Mouse (Mus musculus) hematopoietic stem cell, adult 5-6 weeks (primary cell): ENCODE measurements around the gene Serbp1. TPM values are rescaled to one million over a fixed set of nuclear protein-coding genes. Genes with fewer than 3 reads are reported as not detected.

Experiments
- ATAC-seq, 2 experiments: fragments of 125-278 bp in 1 of 2; replicated peaks in 1 of 2; 2 replicates each; pipeline ENCODE4 v1.8.0; 2016 to 2017; ENCODE audit warnings: inconsistent platforms in 2 of 2, mild to moderate bottlenecking in 2 of 2, moderate number of reproducible peaks in 2 of 2, low read depth in 1 of 2, moderate TSS enrichment in 1 of 2; ENCODE audit not compliant: low FRiP score in 2 of 2, poor library complexity in 2 of 2, severe bottlenecking in 2 of 2, insufficient read depth in 1 of 2, low TSS enrichment in 1 of 2
- total RNA-seq: library from RNA; stranded (forward); fragments of 172-1452, 232-1000 nt; gene quantifications from 2 replicates; pipeline ENCODE4 v1.2.3, GENCODE M21; 2017

Serbp1 gene
- total RNA-seq, 1 experiment from 2014 or later, result 2,311 TPM

GRCm38 (mm10) chr6:67337943-67338342, 100.0 kb downstream of the Serbp1 start:
- peak; percentile 85 to 94 for ATAC-seq

- 0 out of 4 replicates have a peak, but pooled peaks of 1 of the 2 experiments have one; percentile 33 for ATAC-seq
Observed at GRCm38 (mm10) chr6:67339494-67339893, 101.5 kb downstream of the Serbp1 start.

Other genes starting within 250 kb of the Serbp1 start
- 36.1 and 51.8 TPM in 2 replicates for gene Gadd45a, start 200.7 kb upstream of the Serbp1 start, total RNA-seq
- gene Il12rb2, start 138.0 kb downstream of the Serbp1 start, total RNA-seq, result 8.0 and 12.2 TPM in 2 replicates